Mouse (Mus musculus) bone marrow, adult 2 months (tissue): ENCODE measurements around the gene Hyal3.

ENCODE experiments used
- CTCF ChIP-seq: fragments of 200-500 bp; IDR thresholded peaks from 2 replicates; pipeline ENCODE4 v1.5.1; 2011; ENCODE audit warnings: low read length, control low read depth; ENCODE audit not compliant: control insufficient read depth, insufficient read depth
- POLR2A ChIP-seq: fragments of 200-500 bp; IDR thresholded peaks from 2 replicates; pipeline ENCODE4 v1.6.1; 2011; ENCODE audit warnings: low read depth, mild to moderate bottlenecking, control low read depth, low read length, borderline replicate concordance; ENCODE audit not compliant: control insufficient read depth

GRCm38 (mm10) chr9:107543299-107543698 is 37.3 kb upstream of the Hyal3 start:
- no peak for TF ChIP-seq POLR2A
- no peak for TF ChIP-seq CTCF
